Mouse (Mus musculus) embryonic fibroblast, embryonic 13.5 days (primary cell): ENCODE data around the gene Polr2b. TPM values are rescaled to one million over a fixed set of nuclear protein-coding genes. Genes with fewer than 3 reads are reported as not detected.
A peak's percentile ranks its signal among the peaks of the same experiment; 100 is the strongest.

Experiments used
- H3K27ac ChIP-seq: 2 replicates; pipeline ENCODE4 v1.5.1; 2012; ENCODE audit warnings: low read length, control low read depth, inconsistent platforms; ENCODE audit not compliant: insufficient read depth
- H3K4me1 ChIP-seq: 2 replicates; pipeline ENCODE4 v1.6.1; 2011; ENCODE audit warnings: low read length; ENCODE audit not compliant: control insufficient read depth, insufficient read depth
- H3K4me3 ChIP-seq: 2 replicates; pipeline ENCODE4 v1.5.1; 2011; ENCODE audit warnings: mild to moderate bottlenecking, control low read depth, low read length; ENCODE audit not compliant: insufficient read depth
- CTCF ChIP-seq: IDR thresholded peaks from 2 replicates; pipeline ENCODE4 v1.5.1; 2011; ENCODE audit warnings: mild to moderate bottlenecking, control low read depth, low read length, moderate library complexity, borderline replicate concordance; ENCODE audit not compliant: insufficient read depth
- POLR2A ChIP-seq: IDR thresholded peaks from 2 replicates; pipeline ENCODE4 v1.6.1; 2011; ENCODE audit warnings: low read depth, mild to moderate bottlenecking, control low read depth, low read length, moderate library complexity
- polyA plus RNA-seq: library from polyadenylated mRNA; stranded (reverse); fragments of >200 nt; gene quantifications from 2 replicates; pipeline ENCODE4 v1.2.4, GENCODE M21; 2011; ENCODE audit warnings: low read depth; ENCODE audit not compliant: missing spikeins, insufficient read length

The Polr2b gene
- polyA plus RNA-seq, 1 experiment: 84.9 TPM

- H3K4me3 ChIP-seq: no peak overlapping the region
- TF ChIP-seq POLR2A: no peak
- TF ChIP-seq CTCF: no peak
- H3K27ac ChIP-seq: peak overlapping the region; percentile 65; the same call in 1 of the 2 replicates
- peaks cover 30% of the 10 kb centered on the region for H3K4me1 ChIP-seq
Measured at GRCm38 (mm10) chr5:77372242-77372641, 62.3 kb downstream of the Polr2b start.

GRCm38 (mm10) chr5:77372778-77373177 is 62.8 kb downstream of the Polr2b start:
- no peak for TF ChIP-seq POLR2A
- no peak for TF ChIP-seq CTCF
- Histone ChIP-seq H3K4me1 (peaks cover 27% of the 10 kb centered on the region), H3K27ac (peak overlapping the region; percentile 65; the same call in 1 of the 2 replicates), H3K4me3 (no peak overlapping the region)

GRCm38 (mm10) chr5:77374945-77375344 is 65.0 kb downstream of the Polr2b start:
- H3K4me3 ChIP-seq: no peak overlapping the region
- H3K4me1 ChIP-seq: peaks cover 15% of the 10 kb centered on the region
- TF ChIP-seq POLR2A: 0 out of 2 replicates have a peak, but pooled peaks have one; percentile 12
- no peak for TF ChIP-seq CTCF
- H3K27ac ChIP-seq: peak overlapping the region; percentile 98

GRCm38 (mm10) chr5:77375546-77375945 is 65.6 kb downstream of the Polr2b start:
- Histone ChIP-seq H3K27ac (peak overlapping the region; percentile 98; the same call in 1 of the 2 replicates), H3K4me1 (peaks cover 15% of the 10 kb centered on the region), H3K4me3 (no peak overlapping the region)
- TF ChIP-seq CTCF (no peak), POLR2A (no peak)

GRCm38 (mm10) chr5:77378027-77378426 is 68.1 kb downstream of the Polr2b start:
- TF ChIP-seq POLR2A (no peak), CTCF (no peak)
- Histone ChIP-seq H3K4me1 (peaks cover 10% of the 10 kb centered on the region), H3K27ac (peak overlapping the region; percentile 35; the same call in 1 of the 2 replicates), H3K4me3 (no peak overlapping the region)

- Histone ChIP-seq H3K4me1 (peaks cover 11% of the 10 kb centered on the region; the same call in 1 of the 2 replicates), H3K4me3 (no peak overlapping the region), H3K27ac (no peak overlapping the region)
- TF ChIP-seq CTCF: no peak
- TF ChIP-seq POLR2A: no peak
Measured at GRCm38 (mm10) chr5:77379434-77380135, 69.6 kb downstream of the Polr2b start.

DNA sequence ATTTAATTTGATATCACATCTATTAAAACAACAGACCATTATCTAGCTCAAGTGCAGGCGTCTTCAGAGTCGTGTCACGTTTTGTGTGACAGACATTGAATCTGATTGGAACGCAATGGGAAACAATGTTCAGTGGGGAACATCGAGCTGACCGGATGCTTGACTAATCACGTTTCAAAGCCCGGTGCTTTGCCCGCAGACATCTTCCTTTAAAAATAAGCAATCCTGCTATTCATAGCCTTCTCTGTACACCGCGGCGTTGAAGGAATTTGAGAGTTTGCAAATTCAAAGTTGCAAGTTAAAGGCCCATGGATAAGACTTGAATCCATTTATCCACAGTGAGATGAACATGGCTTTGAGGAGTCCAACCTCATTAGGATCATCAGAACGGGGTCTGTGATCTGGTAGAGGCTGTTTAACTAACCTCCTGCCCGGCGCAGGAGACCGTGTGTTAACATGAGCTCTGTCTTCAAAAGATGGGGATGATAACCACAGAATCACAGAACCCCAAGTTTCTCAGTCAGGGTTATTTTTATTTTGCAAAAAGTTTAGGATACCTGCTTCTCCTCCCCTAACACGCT is 70.5 kb downstream of the Polr2b start:
- H3K27ac ChIP-seq: no peak overlapping the region; the same call in 1 of the 2 replicates
- TF ChIP-seq CTCF: no peak
- no peak for TF ChIP-seq POLR2A
- no peak overlapping the region for H3K4me3 ChIP-seq
- peaks cover 6% of the 10 kb centered on the region; the same call in 1 of the 2 replicates for H3K4me1 ChIP-seq

DNA sequence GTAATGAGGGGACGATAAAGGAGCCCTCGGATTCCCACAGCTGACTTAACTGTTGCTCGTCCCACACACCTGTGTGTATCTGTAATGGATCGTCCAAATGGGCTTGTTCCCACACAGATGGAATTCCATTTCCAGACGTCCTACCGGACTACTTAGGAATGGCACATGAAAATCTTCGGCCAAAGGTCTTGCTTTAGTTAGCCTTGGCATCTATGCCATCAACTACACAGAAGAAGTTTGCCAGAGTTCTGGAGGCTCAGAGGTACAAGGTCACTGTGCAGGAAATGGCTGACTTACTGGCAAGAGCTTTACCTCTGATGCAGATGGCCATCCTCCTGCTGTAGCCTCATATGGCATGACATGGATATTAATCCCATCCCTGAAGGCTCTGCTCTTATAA is 71.3 kb downstream of the Polr2b start:
- H3K27ac ChIP-seq: no peak overlapping the region
- H3K4me3 ChIP-seq: no peak overlapping the region
- no peak for TF ChIP-seq POLR2A
- TF ChIP-seq CTCF: no peak
- peaks cover 10% of the 10 kb centered on the region for H3K4me1 ChIP-seq

DNA sequence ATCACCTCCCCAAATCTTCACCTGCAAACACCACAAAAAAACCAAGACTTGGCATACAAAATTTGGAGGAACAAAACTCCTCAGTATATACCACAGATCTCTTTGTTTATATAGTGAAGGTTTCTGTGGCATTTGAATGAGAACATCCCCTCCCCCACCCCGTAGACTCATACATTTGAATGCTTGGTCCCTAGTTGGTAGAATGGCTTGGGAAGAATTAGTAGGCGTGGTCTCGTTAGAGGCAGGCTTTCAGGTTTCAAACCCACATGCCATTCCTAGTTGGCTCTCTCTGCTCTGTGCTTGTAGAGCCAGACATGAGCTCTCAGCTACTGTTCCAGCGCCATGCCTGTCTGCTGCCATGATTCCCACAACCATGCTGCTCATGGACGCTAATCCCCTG is 71.7 kb downstream of the Polr2b start:
- no peak for TF ChIP-seq POLR2A
- TF ChIP-seq CTCF: no peak
- no peak overlapping the region for H3K27ac ChIP-seq
- H3K4me1 ChIP-seq: peaks cover 14% of the 10 kb centered on the region
- H3K4me3 ChIP-seq: no peak overlapping the region
